Mouse (Mus musculus): ENCODE measurements at regions not wholly inside any gene's neighbourhood (a gene's known extent, or its start where the extent isn't known, plus 50 kb on each side); places are given as distances from the start of the nearest gene placed in this dataset.
"Not testable (repeated sequence)": the region's sequence is repeated elsewhere in the genome, so short reads cannot be mapped to it uniquely, and the experiment has no call there.

DNA sequence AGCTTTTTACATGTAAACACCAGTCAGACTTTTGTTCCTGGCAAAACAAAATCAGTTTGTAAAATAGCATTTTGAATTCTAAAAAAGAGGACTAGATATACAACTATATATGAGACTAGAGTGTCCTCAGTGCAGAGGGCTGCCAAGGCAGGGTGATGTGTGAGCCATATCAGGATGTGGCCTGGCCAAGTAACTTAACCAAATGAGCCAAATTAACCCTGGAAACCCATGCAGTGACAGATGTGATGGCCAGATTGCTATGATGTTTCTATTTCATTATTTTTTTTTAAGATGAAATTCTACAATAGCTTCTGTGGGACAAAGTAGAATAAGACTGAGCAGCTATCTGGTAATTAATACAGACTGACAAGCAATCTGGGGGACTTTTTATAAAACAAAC, 181.8 kb downstream of the Nova1 start:
- no peak for ATAC-seq (ENCODE audit: insufficient number of reproducible peaks, low FRiP score, low TSS enrichment)

DNA sequence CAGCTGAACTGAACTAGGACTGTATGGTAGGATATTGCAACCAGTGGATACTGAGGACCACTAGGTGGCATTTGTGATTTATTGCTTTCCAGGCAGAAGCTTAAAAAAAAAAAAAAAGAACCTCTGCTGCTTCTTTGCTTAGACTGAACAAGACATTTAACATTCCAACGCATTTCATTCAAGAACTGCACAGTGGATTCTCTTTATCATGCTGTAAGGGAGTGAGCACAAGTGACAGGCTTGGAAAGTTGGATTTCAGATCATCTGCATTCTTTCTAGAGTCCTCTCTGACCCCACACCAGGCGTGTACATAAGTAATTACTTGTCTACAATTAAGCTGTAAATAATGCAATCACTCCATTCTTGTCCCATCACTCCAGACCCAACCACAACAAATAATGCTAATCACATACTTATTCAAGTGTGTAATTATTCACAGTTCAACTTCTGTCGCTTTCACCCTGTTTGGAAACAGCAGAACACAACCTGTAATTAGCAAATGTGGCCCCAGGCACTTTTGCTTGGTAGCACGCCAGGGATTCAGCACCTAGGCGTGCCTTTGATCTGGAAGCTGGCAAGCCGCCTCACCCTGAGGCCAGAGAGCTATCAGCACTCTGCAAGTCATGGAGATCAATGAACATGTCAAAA, 183.5 kb downstream of the Nova1 start:
- peak; percentile 83 for ATAC-seq (ENCODE audit: insufficient number of reproducible peaks, low FRiP score, low TSS enrichment)

DNA sequence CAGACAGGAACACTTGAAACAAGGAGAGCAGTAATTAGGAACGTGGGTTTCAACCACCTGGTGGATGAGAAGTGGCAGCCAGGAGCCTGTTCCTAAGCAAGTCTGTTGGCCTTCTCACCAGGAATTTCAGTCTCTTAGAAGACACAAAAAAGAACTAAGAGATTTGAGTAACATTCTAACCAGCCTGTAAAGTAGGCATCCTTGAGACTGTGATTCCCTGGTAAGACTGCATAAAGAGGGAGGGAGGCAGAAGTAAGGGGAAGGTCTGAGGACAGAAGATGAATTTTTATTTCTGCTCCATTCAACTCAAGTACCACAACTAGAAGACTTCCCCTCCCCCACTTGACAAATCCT, 184.0 kb downstream of the Nova1 start:
- ATAC-seq (ENCODE audit: insufficient number of reproducible peaks, low FRiP score, low TSS enrichment), result no peak

DNA sequence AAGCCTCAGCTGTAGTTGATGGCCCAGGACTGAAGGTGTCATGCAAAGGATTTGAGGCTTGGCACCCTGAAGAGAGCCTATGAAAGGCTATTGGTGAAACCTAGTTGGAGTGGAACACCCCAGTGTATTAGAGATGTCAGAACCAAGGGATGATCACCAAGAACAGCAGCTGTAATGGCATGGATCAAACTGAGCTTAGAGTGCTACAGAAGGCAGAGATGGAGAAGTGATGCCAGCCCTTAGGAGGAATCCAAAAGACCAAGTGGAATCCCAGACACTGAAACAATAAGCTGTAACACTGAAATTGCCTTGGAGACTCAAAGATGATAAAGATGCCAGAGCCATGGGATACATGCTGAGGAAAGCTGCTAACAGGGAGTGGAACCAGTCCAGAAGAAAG, 186.3 kb downstream of the Nova1 start:
- ATAC-seq (ENCODE audit: insufficient number of reproducible peaks, low FRiP score, low TSS enrichment), result not testable (repeated sequence)

DNA sequence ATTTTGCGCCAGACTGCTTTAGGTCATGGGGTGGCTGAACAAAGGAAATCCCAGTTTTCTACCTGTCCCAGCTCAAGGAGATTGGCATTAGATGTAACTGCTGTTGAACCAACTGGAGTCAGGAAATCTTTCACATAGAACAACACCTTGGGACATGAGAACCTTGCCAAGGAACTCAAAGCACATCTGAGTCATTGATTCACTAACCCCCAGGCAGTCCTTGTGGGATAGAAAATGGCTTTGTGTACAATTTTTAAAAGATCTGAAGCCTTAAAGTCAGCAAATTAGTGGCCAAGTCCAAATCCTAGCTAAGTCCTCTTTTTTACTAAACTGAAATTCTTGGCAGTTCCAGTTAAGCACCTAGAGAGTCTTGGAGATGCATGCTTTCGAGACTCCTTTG, 191.4 kb downstream of the Nova1 start:
- no peak for ATAC-seq (ENCODE audit: insufficient number of reproducible peaks, low FRiP score, low TSS enrichment)

DNA sequence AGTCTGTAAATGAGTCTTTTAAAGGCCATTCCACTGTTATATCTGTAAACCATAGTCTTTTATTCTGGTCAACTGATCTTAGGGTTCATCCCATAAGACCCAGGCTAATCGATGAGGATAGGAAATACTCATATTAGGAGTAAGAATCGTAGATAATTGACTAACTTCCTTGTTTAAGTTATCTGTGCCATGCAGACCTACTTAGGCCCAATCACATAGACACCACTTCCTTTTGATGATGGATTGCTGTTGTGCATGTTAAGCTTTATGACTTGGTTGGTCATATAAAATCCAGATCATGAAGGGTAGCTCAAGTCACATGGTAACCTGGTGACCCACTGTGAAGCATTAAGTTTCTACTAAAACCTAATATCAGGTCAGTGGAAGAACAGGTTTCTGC, 207.3 kb downstream of the Nova1 start:
- no peak for ATAC-seq (ENCODE audit: insufficient number of reproducible peaks, low FRiP score, low TSS enrichment)

DNA sequence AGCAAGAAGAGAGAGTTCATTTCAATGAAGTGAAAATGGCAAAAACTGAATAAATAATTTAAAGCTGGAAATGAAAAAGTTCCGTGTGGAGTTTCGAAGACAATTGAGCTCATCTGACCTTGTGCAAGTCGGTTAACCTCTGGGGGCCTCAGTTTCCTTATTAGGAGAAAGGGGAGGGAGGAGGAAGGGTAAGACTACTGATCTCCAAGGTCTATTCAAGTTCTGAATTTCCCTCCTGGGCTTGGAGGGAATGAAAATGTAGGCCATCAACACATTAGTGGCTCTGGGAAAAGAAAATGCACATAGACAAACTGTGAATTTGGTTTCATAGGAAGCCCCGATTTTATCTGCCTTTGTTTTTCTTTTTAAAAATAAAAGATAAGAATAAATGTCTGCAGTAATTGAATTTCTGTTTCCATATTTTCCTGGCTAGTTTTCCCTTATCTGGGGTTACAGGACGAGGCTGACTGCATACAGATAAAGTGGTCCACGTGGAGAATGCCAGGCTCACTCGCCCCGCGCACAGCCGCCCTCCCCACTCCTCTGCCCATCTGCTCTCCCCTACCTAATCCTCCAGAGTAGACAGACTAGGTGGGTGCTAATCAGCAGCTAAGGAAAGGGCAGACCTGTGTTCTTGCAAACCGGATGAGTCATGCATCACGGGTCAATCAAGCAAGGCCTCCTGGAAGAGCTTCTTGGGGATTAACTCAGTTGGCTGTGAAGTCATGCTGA, 209.0 kb downstream of the Nova1 start:
- no peak for ATAC-seq (ENCODE audit: insufficient number of reproducible peaks, low FRiP score, low TSS enrichment)

DNA sequence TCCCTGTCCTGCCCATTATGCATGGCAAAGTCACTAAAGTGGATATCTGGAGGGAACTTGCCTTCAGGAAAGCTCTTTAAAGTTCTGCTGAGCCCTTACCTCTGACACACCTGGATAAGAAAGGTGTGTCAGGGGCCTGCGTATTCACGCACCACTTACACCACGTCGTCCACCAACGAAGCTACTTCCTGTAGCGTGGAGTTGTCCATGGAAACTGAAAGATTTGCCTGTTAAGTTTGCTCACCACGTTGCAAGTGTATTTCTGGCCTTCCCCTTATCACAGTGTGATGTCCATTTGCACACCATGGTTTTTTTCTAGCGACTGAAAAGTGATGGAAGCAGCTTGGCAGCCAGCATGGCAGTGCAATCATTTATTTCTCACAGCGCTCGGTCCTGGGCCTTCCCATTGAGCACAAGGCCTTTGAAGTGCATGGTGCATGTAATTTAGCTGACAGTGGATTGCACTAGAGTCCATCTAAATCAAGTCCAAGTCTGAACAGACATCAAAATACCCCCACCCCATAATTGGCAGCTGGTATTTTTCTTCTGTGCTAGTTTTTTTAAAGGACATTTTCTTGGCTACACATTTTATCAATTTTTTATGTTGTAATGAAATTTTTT, 210.3 kb downstream of the Nova1 start:
- no peak for ATAC-seq (ENCODE audit: insufficient number of reproducible peaks, low FRiP score, low TSS enrichment)

DNA sequence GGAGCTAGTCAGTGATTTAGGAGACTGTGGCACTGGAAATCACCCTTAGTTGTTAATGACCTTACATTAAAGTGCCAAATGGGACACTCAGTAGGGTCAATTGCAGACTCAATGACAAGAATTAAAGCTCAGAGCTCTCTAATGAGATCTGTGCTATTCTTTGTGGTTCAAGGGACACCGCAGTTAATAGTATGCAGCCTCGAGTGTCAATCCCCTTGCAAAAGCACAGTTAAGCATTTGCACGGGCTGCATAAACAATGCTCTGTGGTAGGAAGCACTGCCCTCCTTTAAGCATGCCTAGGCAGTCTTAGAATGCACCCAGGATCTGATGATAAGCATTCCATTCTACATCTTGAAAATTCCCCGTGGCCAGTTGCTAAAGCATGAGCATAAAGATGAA, 221.5 kb downstream of the Nova1 start:
- no peak for ATAC-seq (ENCODE audit: insufficient number of reproducible peaks, low FRiP score, low TSS enrichment)

DNA sequence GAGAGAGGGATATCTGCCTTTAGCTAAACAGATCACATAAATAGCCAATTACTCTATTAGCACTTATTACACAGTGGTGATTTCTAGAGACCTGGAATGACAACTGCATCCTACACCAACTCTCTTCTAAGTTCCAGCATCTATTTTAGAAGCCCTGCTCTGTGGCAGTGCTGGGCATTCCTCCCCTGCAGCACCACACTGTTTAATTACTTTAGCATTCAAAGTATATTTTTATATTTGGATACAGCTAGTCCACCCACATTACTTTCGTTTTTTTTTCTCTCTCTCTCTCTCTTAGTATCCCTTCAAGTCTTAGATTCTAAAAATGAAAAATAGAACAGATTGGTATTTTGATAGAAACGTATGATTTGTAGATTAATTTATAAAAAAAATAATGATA, 250.1 kb downstream of the Nova1 start:
- no peak for ATAC-seq (ENCODE audit: insufficient number of reproducible peaks, low FRiP score, low TSS enrichment)

DNA sequence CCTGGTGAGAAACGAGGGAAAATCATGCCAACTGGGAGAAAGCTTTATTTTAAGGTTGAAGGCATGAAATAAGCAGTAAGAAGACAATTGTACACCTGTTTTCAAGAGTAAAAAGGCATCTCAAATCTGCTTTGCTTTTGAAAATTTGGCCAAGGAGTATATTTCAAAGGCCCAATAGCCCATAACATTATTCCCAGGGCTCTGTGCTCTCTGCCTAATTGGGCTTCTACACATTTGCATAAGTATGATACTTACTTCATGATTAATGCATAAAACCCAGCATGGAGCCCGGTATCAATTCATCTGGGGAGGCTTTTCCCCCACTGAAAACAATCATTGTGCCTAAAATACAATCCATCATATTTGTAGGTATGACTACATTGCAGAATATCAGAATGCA, 252.4 kb downstream of the Nova1 start:
- no peak for ATAC-seq (ENCODE audit: insufficient number of reproducible peaks, low FRiP score, low TSS enrichment)

DNA sequence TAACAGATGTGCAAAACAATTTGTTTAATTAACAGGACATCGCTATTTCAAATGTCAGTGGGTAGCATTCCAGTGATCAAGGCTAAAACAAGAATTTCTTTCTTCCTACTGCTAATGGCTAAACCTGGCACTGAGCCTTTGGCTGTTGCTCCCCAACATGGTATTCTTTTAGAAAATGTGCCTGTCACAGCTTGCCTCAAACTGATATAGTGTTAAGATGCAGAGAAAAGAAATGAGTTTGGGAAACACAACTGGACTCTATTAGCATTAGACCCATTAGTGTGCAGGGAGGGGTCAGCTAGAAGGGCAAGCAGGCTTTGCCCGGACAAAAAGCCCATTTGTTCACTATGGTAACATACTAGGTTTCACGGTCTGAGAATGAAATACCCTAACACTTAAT, 297.8 kb downstream of the Nova1 start:
- no peak for ATAC-seq (ENCODE audit: insufficient number of reproducible peaks, low FRiP score, low TSS enrichment)

DNA sequence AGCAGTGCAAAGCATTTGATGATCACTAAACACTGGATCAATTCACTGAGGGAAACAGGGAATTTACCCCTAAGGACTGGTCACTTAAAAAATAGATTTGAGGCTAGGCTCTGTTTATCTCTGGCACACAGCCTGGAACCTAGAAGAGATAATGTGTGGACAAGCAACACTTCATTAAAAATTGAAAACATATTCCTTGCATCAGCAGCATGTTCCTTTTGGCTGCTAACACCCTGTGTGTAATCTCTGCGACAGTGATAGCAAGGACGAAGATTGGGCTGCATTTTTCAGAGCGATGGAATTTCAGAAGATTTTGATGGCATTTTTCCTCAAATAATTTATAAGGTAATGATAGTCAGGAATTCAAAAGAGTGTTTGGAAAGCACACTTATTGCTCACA, 310.9 kb downstream of the Nova1 start:
- no peak for ATAC-seq (ENCODE audit: insufficient number of reproducible peaks, low FRiP score, low TSS enrichment)

DNA sequence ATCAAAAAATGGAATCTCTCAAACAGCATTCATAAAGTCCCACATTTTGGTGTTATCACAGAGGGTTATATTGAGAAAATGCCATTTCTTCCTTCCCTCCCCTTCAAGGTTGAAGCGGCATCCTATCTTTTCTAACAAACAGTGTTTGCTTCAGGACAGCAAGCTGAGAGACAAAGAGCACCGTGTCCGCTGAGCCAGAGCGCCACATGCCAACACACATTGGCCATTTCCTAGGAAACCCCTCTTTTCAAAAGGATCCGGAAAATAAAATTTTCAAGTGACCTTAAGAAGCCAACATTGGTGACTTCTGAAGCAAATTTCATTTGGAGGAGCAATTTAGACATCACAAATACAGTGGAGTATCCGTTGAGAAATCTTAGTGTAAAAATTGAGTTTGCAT, 326.3 kb downstream of the Nova1 start:
- ATAC-seq (ENCODE audit: insufficient number of reproducible peaks, low FRiP score, low TSS enrichment), result no peak

DNA sequence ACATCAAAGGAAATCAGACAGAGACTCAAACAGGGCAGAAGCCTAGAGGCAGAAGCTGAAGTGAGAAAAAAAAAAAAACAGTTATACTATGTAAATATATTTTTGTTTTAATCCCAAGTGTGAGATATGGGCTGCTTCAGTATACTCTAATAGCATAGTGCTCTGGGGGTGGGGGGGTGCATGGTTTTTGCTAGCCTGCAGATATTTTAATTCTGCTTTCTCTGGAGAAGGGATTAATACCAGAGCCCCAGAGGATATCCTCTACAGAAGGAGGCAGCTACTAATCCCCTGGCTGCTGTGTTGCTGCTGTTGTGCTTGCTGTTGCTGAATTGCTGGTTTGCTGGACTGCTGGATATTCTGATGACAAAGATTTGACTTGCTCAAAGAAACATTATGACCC, 367.8 kb downstream of the Nova1 start:
- no peak for ATAC-seq (ENCODE audit: insufficient number of reproducible peaks, low FRiP score, low TSS enrichment)

DNA sequence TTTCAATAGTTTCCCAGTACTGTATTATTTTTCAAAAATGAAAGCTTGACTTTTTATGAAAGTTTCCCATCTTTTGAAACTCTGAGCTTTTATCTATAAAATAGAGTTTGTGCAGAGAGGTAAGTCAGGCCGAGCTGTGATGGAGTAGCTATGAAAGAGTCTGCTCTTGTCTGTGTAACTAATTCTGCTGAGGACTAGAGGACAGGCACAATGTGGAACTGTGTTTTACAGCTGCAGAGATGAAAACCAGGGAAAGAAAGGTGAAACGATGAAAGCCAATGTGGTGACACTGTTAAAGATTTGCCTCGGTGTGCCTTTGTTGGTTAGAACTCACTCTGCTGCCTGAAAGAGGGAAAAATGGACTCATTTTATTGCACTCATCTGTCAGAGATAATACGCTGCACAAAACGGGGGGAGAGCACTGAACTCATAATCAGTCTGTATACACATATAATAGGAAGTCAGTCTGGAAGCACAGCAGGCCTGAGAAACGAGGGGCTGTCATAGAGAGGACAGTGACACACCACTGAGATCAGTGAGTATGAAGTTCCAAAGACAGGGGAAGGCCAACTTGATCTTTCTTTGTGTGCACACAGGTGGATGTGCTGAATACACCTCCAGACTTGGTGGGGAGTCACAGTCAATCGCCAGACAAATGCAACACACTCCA, 373.9 kb downstream of the Nova1 start:
- no peak for ATAC-seq (ENCODE audit: insufficient number of reproducible peaks, low FRiP score, low TSS enrichment)

DNA sequence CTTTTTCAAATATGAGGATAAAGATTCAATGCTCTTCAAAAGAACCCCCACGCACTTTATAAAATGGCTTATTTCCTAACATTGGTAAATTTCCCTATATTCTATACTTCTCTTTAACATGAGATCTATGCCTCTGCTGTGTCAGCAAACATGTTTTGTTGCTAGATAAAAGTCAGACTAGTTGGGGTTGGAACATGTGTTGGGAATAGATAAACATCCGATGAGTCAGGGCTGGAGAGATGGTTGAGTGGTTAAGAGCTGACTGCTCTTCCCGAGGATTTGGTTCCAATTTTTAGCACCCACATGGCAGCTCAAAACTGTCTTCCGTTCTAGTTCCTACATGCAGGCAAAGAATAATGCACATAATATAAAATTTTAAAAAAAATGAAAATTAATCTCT, 399.1 kb downstream of the Nova1 start:
- ATAC-seq (ENCODE audit: insufficient number of reproducible peaks, low FRiP score, low TSS enrichment), result no peak

DNA sequence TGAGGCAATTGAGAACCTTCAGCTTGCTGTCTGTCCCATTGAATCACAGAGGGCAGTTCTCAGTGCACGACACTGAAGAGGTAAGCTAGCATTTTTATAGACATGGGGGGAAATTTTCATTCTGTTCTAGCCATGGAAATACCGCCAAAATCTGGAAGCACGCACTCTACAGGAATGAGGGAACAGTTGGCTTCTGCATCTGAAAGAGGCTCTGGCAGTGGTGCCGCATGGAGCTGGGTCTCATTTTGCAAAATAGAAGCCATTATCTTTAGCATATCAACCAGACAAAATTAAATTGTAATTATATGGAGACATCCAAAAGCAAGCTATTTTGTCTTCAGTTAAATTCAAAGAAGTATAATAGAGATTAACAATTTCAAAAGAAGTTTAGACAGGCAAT, 399.7 kb downstream of the Nova1 start:
- no peak for ATAC-seq (ENCODE audit: insufficient number of reproducible peaks, low FRiP score, low TSS enrichment)

DNA sequence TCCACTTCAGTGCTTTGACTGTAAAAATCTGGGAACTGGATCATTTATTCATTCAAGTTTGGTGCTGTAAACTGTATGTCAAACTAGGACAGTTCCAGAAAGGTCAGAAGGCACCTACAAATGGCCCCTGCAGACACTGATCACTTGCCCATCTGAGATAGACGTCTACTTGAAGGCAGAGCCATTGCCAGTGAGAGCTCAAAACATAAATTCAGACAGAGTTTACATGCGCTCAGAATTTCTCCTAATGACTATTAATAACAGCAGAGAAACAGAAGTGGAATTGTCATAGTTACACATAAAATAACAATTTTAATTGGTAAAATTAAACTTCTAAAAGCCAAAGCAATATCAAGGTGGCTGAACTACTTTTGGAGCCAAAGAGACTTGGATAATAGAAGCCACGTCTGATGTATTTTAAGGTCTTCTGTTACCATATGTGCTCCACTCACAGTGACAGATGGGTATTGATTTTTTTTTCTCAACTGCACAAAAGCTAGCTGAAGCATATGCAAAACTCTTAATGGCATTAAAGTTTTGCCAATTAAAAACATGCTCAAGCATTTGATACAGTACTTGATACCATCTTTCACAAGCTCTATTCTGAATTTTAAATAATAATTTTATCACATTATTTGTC, 401.8 kb downstream of the Nova1 start:
- no peak for ATAC-seq (ENCODE audit: insufficient number of reproducible peaks, low FRiP score, low TSS enrichment)

DNA sequence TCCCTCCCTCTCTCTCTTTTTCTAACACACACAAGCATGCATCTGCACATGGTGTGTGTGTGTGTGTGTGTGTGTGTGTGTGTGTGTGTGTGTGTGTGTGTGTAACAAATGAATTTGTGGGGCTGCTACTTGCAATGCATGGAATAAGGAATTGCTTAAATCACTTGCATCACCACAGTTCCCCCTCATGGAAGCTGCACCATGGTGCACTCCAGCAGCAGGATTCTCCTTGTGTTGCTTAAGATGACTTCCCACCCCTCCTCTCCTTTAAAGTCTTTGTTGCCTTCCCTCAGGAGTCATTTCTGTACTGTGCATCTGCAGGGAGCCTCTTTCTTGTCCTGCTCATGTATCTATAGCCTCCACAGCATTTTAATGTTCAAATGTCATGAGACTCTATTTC, 402.5 kb downstream of the Nova1 start:
- ATAC-seq (ENCODE audit: insufficient number of reproducible peaks, low FRiP score, low TSS enrichment), result no peak

DNA sequence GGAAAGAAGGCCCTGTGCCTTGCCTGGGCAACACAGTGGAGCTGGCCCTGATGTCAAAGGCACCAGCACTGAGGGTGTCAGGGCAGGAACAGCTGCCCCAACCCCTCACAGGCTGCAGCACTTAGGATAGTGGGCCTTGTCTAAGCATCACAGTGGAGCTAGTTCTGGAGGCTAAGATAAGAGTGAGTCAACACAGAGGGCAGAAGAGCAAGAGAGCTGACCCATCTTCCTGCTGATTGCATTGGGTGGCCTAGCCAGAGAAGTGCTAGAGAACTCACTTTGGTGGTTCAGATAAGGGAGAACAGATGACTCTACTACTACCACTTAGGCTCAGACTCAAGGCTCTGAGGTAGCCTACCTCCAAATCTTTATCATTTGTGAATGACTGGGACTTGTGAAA, 413.1 kb downstream of the Nova1 start:
- ATAC-seq (ENCODE audit: insufficient number of reproducible peaks, low FRiP score, low TSS enrichment), result no peak
